Mouse (Mus musculus) CH12.LX (cell line): Measurements from ENCODE around the gene Hist1h3e. TPM values are rescaled to one million over a fixed set of nuclear protein-coding genes. Genes with fewer than 3 reads are reported as not detected.
A peak's percentile ranks its signal among the peaks of the same experiment; 100 is the strongest.

Experiments
- DNase-seq: peaks from one replicate; pipeline ENCODE4 v3.0.0-alpha.2; 2013; ENCODE audit errors: extremely low read depth
- H3K27ac ChIP-seq: 2 replicates; pipeline ENCODE4 v1.5.1; 2012; ENCODE audit warnings: low read depth, mild to moderate bottlenecking, control low read depth, moderate library complexity; ENCODE audit not compliant: insufficient read depth
- H3K27me3 ChIP-seq: replicated peaks from 2 replicates; pipeline ENCODE3; 2012; ENCODE audit warnings: inconsistent platforms
- H3K36me3 ChIP-seq, 2 experiments: replicated peaks in 1 of 2; 2 replicates each; pipeline versions ENCODE3 to v1.6.1; 2012; ENCODE audit warnings: inconsistent platforms in 1 of 2, low read length in 1 of 2, mild to moderate bottlenecking in 1 of 2, mixed read lengths in 1 of 2, moderate library complexity in 1 of 2; ENCODE audit not compliant: control insufficient read depth in 1 of 2, insufficient read depth in 1 of 2
- H3K4me1 ChIP-seq, 2 experiments: 2 replicates each; pipeline ENCODE4 v1.6.1; 2012; ENCODE audit warnings: inconsistent platforms in 1 of 2, moderate library complexity in 1 of 2; ENCODE audit not compliant: insufficient read depth in 2 of 2, control insufficient read depth in 1 of 2
- H3K4me2 ChIP-seq: 2 replicates; pipeline ENCODE4 v1.6.1; 2012; ENCODE audit warnings: low read depth, mild to moderate bottlenecking, control low read depth; ENCODE audit not compliant: poor library complexity, insufficient read depth, severe bottlenecking
- H3K4me3 ChIP-seq, 3 experiments: fragments of 150-350 bp in 1 of 3; sonication (generic) in 1 of 3; replicated peaks in 1 of 3; 2 replicates each; pipeline versions ENCODE3 to v1.5.1; 2011 to 2012; ENCODE audit warnings: low read depth in 2 of 3, low read length in 2 of 3, mild to moderate bottlenecking in 2 of 3, moderate library complexity in 2 of 3, control low read depth in 1 of 3, improper control_type of control experiment in 1 of 3, inconsistent platforms in 1 of 3, mixed read lengths in 1 of 3; ENCODE audit not compliant: poor library complexity in 1 of 3
- H3K79me2 ChIP-seq: replicated peaks from 2 replicates; pipeline ENCODE4 v1.6.1; 2012; ENCODE audit warnings: mild to moderate bottlenecking, moderate library complexity; ENCODE audit not compliant: control insufficient read depth, poor library complexity, insufficient read depth, severe bottlenecking; ENCODE audit errors: extremely low read depth
- H3K9ac ChIP-seq: 2 replicates; pipeline ENCODE4 v1.6.1; 2012; ENCODE audit warnings: low read depth, mild to moderate bottlenecking, control low read depth, moderate library complexity; ENCODE audit not compliant: insufficient read depth
- H3K9me3 ChIP-seq: replicated peaks from 2 replicates; pipeline ENCODE3; 2012; ENCODE audit warnings: low read length, inconsistent platforms, mixed read lengths
- BHLHE40 ChIP-seq: IDR thresholded peaks from 2 replicates; pipeline ENCODE4 v1.6.1; 2011; ENCODE audit warnings: mild to moderate bottlenecking, low read depth, low read length, improper control_type of control experiment
- CHD1 ChIP-seq: IDR thresholded peaks from 2 replicates; pipeline ENCODE4 v1.6.1; 2012; ENCODE audit warnings: low read depth, low read length, improper control_type of control experiment, inconsistent platforms
- CHD2 ChIP-seq: IDR thresholded peaks from 2 replicates; pipeline ENCODE4 v1.6.1; 2011; ENCODE audit warnings: low read length, improper control_type of control experiment
- CTCF ChIP-seq, 2 experiments: IDR thresholded peaks in 1 of 2; conservative IDR thresholded peaks in 1 of 2; 2 replicates each; pipeline ENCODE4 v1.5.1; 2011 to 2012; ENCODE audit warnings: low read depth in 2 of 2, low read length in 2 of 2, improper control_type of control experiment in 1 of 2, inconsistent platforms in 1 of 2, mild to moderate bottlenecking in 1 of 2, moderate library complexity in 1 of 2
- ELF1 ChIP-seq: IDR thresholded peaks from 2 replicates; pipeline ENCODE4 v1.6.1; 2014; ENCODE audit warnings: low read depth, mild to moderate bottlenecking, inconsistent platforms, low read length, improper control_type of control experiment
- HCFC1 ChIP-seq: IDR thresholded peaks from 2 replicates; pipeline ENCODE4 v1.6.1; 2012; ENCODE audit warnings: low read depth, mild to moderate bottlenecking, inconsistent platforms, low read length, improper control_type of control experiment
- IRF4 ChIP-seq: IDR thresholded peaks from 2 replicates; pipeline ENCODE4 v1.6.1; 2014; ENCODE audit warnings: low read depth, mild to moderate bottlenecking, inconsistent platforms, low read length, improper control_type of control experiment
- JUN ChIP-seq: IDR thresholded peaks from 2 replicates; pipeline ENCODE4 v1.6.1; 2011; ENCODE audit warnings: low read depth, mild to moderate bottlenecking, low read length, improper control_type of control experiment, moderate library complexity; ENCODE audit not compliant: insufficient read depth
- JUND ChIP-seq: conservative IDR thresholded peaks from 2 replicates; pipeline ENCODE4 v1.6.1; 2011; ENCODE audit warnings: low read depth, low read length, improper control_type of control experiment
- KAT2A ChIP-seq: IDR thresholded peaks from 2 replicates; pipeline ENCODE4 v1.6.1; 2012; ENCODE audit warnings: low read length, improper control_type of control experiment, inconsistent platforms; ENCODE audit not compliant: insufficient replicate concordance
- MAFK ChIP-seq: IDR thresholded peaks from 2 replicates; pipeline ENCODE4 v1.6.1; 2011; ENCODE audit warnings: low read length, improper control_type of control experiment; ENCODE audit not compliant: insufficient replicate concordance
- MAX ChIP-seq: IDR thresholded peaks from 2 replicates; pipeline ENCODE4 v1.6.1; 2011; ENCODE audit warnings: low read length, improper control_type of control experiment
- MAZ ChIP-seq: IDR thresholded peaks from 2 replicates; pipeline ENCODE4 v1.6.1; 2012; ENCODE audit warnings: low read depth, mild to moderate bottlenecking, inconsistent platforms, low read length, improper control_type of control experiment, moderate library complexity
- MEF2A ChIP-seq: IDR thresholded peaks from 2 replicates; pipeline ENCODE4 v1.6.1; 2014; ENCODE audit warnings: low read depth, mild to moderate bottlenecking, inconsistent platforms, low read length, improper control_type of control experiment, borderline replicate concordance
- MXI1 ChIP-seq: IDR thresholded peaks from 2 replicates; pipeline ENCODE4 v1.6.1; 2011; ENCODE audit warnings: mild to moderate bottlenecking, low read depth, low read length, improper control_type of control experiment
- MYC ChIP-seq: IDR thresholded peaks from 2 replicates; pipeline ENCODE4 v1.6.1; 2011; ENCODE audit warnings: low read depth, mild to moderate bottlenecking, improper control_type of control experiment, low read length
- NRF1 ChIP-seq: IDR thresholded peaks from 2 replicates; pipeline ENCODE4 v1.6.1; 2014; ENCODE audit warnings: low read depth, mild to moderate bottlenecking, inconsistent platforms, low read length, improper control_type of control experiment, moderate library complexity
- PAX5 ChIP-seq: IDR thresholded peaks from 2 replicates; pipeline ENCODE4 v1.6.1; 2012; ENCODE audit warnings: low read length, inconsistent platforms, mixed read lengths
- POLR2A ChIP-seq: IDR thresholded peaks from 2 replicates; pipeline ENCODE4 v1.6.1; 2011; ENCODE audit warnings: low read depth, mild to moderate bottlenecking, improper control_type of control experiment, low read length
- POLR2AphosphoS2 ChIP-seq: IDR thresholded peaks from 2 replicates; pipeline ENCODE4 v1.6.1; 2011; ENCODE audit warnings: low read depth, low read length, improper control_type of control experiment
- RCOR1 ChIP-seq: conservative IDR thresholded peaks from 2 replicates; pipeline ENCODE4 v1.6.1; 2012; ENCODE audit warnings: low read depth, mild to moderate bottlenecking, inconsistent platforms, low read length, improper control_type of control experiment
- SIN3A ChIP-seq: IDR thresholded peaks from 2 replicates; pipeline ENCODE4 v1.6.1; 2012; ENCODE audit warnings: low read length, improper control_type of control experiment, inconsistent platforms
- SMC3 ChIP-seq: IDR thresholded peaks from 2 replicates; pipeline ENCODE4 v1.6.1; 2011; ENCODE audit warnings: low read depth, low read length, improper control_type of control experiment
- UBTF ChIP-seq: IDR thresholded peaks from 2 replicates; pipeline ENCODE4 v1.6.1; 2012; ENCODE audit warnings: low read depth, mild to moderate bottlenecking, inconsistent platforms, low read length, improper control_type of control experiment, moderate library complexity
- USF1 ChIP-seq: IDR thresholded peaks from 2 replicates; pipeline ENCODE4 v1.6.1; 2014; ENCODE audit warnings: low read depth, mild to moderate bottlenecking, inconsistent platforms, low read length, improper control_type of control experiment
- ZMIZ1 ChIP-seq: IDR thresholded peaks from 2 replicates; pipeline ENCODE4 v1.6.1; 2012; ENCODE audit warnings: low read depth, mild to moderate bottlenecking, inconsistent platforms, low read length, improper control_type of control experiment
- ZNF384 ChIP-seq: IDR thresholded peaks from 2 replicates; pipeline ENCODE4 v1.6.1; 2012; ENCODE audit warnings: low read depth, low read length, improper control_type of control experiment, inconsistent platforms
- dilution Hi-C: fragments of 300-500 bp; cut with MboI; formaldehyde crosslinking; loops from 2 replicates; pipeline ENCODE4 v1.14.3; 2020; ENCODE audit warnings: low sequenced_read_pairs; ENCODE audit not compliant: extremely low pct_unique_long_range_greater_than_20kb, extremely low pct_ligation_motif_present
- in situ Hi-C: fragments of 300-500 bp; cut with MboI; formaldehyde crosslinking; loops from 3 replicates; pipeline ENCODE4 v1.14.3; 2019; ENCODE audit warnings: low sequenced_read_pairs, low pct_ligation_motif_present, low pct_unique_long_range_greater_than_20kb, mixed read lengths
- polyA plus RNA-seq: library from polyadenylated mRNA; unstranded; fragments of >175 nt; gene quantifications from 2 replicates; pipeline ENCODE4 v1.2.1, GENCODE M21; 2012; ENCODE audit warnings: low read depth; ENCODE audit not compliant: insufficient read length
- total RNA-seq, 2 experiments: library from RNA; depleted of rRNA; stranded (reverse); fragments of 300-350 nt in 1 of 2; fragments of >200 nt in 1 of 2; gene quantifications; 2 replicates each; pipeline ENCODE4 v1.2.3; 2012 to 2014

The Hist1h3e gene
- total and polyA plus RNA-seq, 3 experiments = 3.1 to 1,484 (median 24.2) TPM

GRCm38 (mm10) chr13:23583387-23584068 lies 21.4 kb upstream of the Hist1h3e start:
- no peaks in the 10 kb centered on the region for H3K9me3 ChIP-seq
- H3K9ac ChIP-seq = peak overlapping the region; percentile 98
- no peaks in the 10 kb centered on the region for H3K79me2 ChIP-seq
- TF ChIP-seq KAT2A (no peak), MAFK (no peak), POLR2A (0 out of 2 replicates have a peak, but pooled peaks have one; percentile 19)
- TF ChIP-seq, all 38 proteins: peak for 1
- peak overlapping the region in 1 of 3 experiments; percentile 9 for H3K4me3 ChIP-seq
- dilution Hi-C loops = no loop called here
- H3K4me1 ChIP-seq = peaks cover 3 to 39% of the 10 kb centered on the region in 2 experiments
- peak overlapping the region; percentile 78 for H3K4me2 ChIP-seq
- H3K27ac ChIP-seq = peak overlapping the region; percentile 93
- no peaks in the 10 kb centered on the region for H3K27me3 ChIP-seq
- DNase-seq = peak; percentile 37
- in situ Hi-C loops = no loop called here
- H3K36me3 ChIP-seq = no peaks in the 10 kb centered on the region

GRCm38 (mm10) chr13:23582219-23583056 lies 20.3 kb upstream of the Hist1h3e start:
- H3K9ac ChIP-seq = peak overlapping the region; percentile 43
- no peaks in the 10 kb centered on the region for H3K36me3 ChIP-seq
- H3K27me3 ChIP-seq = no peaks in the 10 kb centered on the region
- peak overlapping the region; percentile 92 for H3K27ac ChIP-seq
- H3K4me2 ChIP-seq = peak overlapping the region; percentile 78
- H3K4me3 ChIP-seq = peak overlapping the region; percentile 35 to 65 (median 39)
- in situ Hi-C loops = no loop called here
- H3K9me3 ChIP-seq = no peaks in the 10 kb centered on the region
- dilution Hi-C loops = no loop called here
- TF ChIP-seq POLR2A (no peak; the same call in 1 of the 2 replicates), JUND (0 out of 2 replicates have a peak, but pooled peaks have one; percentile 5), SMC3 (no peak), UBTF (no peak), HCFC1 (peak; percentile 28; the same call in 1 of the 2 replicates), ZNF384 (peak; percentile 84), CTCF (conservative IDR thresholded peaks at IDR 0.05 in 1 of 2, IDR thresholded peaks at IDR 0.05 in 1 of 2; ENCODE audit: low read depth in 2 of 2, low read length in 2 of 2) (no peak), JUN (peak; percentile 21; the same call in 1 of the 2 replicates), POLR2AphosphoS2 (peak; percentile 92), CHD1 (peak; percentile 34; the same call in 1 of the 2 replicates), MXI1 (peak; percentile 38; the same call in 1 of the 2 replicates), MYC (peak; percentile 77), ZMIZ1 (no peak; the same call in 1 of the 2 replicates), USF1 (no peak), ELF1 (peak; percentile 15; the same call in 1 of the 2 replicates), MEF2A (no peak), SIN3A (peak; percentile 18; the same call in 1 of the 2 replicates), MAZ (no peak), MAX (no peak; the same call in 1 of the 2 replicates), MAFK (0 out of 2 replicates have a peak, but pooled peaks have one; percentile 49), CHD2 (peak; percentile 79), BHLHE40 (0 out of 2 replicates have a peak, but pooled peaks have one; percentile 4), PAX5 (no peak), IRF4 (no peak; the same call in 1 of the 2 replicates), RCOR1 (peak; percentile 40; the same call in 1 of the 2 replicates), NRF1 (no peak)
- H3K79me2 ChIP-seq = no peaks in the 10 kb centered on the region
- H3K4me1 ChIP-seq = peaks cover 3 to 38% of the 10 kb centered on the region in 2 experiments
- peak; percentile 59 for DNase-seq
